Mouse (Mus musculus): ENCODE data around the gene Olfr1200. TPM values are rescaled to one million over a fixed set of nuclear protein-coding genes. Genes with fewer than 3 reads are reported as not detected.

Gene Olfr1200
- not detected in 2 replicates for polyA plus RNA-seq (2016; fragmentation: Nextera tagmentation; extraction: Ambion mirVana)

DNA sequence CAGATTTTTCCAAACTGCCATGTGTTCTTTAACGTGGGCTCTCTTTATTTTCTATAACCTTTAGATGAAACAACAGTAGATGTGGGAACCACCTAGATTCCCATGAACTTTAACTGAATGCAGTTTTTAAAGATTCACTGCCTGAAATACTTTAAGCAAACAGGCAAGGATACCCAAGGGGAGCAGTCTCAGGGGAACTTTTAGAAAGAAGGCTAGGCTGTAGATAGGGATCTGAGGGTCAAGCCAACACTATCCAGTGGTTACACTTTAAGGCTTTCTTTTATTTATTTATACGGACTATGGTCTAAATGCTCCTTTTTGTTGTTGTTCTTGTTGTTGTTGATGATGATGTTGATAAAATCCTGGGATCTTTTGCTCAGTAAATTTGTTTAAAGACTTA is at the start of gene Olfr1200:
TSS of gene Olfr1200 (minus strand) at position 101 of the 400 bp plus-strand sequence.
- Histone ChIP-seq H3K36me3 (no peaks in the 10 kb centered on the region), H3K27ac (replicated peaks) (no peak within 1 kb of the TSS), H3K9me3 (no peaks in the 10 kb centered on the region), H3K4me1 (no peaks in the 10 kb centered on the region), H3K4me2 (replicated peaks) (no peak within 1 kb of the TSS), H3K4me3 (no peak within 1 kb of the TSS), H3K27me3 (no peaks in the 10 kb centered on the region), H3K9ac (replicated peaks) (no peak within 1 kb of the TSS)
- no peak for ATAC-seq (ENCODE audit: low FRiP score, low read depth)
- 79% methylated on average over 2 of the region's 2 CpGs for WGBS

GRCm38 (mm10) chr2:88814196-88814595 is 43.9 kb upstream of the Olfr1200 start, which contains the start of gene Olfr1202:
Gene Olfr1202 (plus strand): TSS chr2:88814496.
- H3K27me3 ChIP-seq = no peaks in the 10 kb centered on the region
- no peak within 1 kb of the TSS for H3K4me2 ChIP-seq (replicated peaks)
- no peaks in the 10 kb centered on the region for H3K9me3 ChIP-seq
- no peak for ATAC-seq (ENCODE audit: low FRiP score, low read depth)
- H3K4me3 ChIP-seq = no peak within 1 kb of the TSS
- WGBS = 87% methylated on average over 1 of the region's 1 CpGs
- H3K4me1 ChIP-seq = no peaks in the 10 kb centered on the region
- H3K27ac ChIP-seq (replicated peaks) = no peak within 1 kb of the TSS
- no peak within 1 kb of the TSS for H3K9ac ChIP-seq (replicated peaks)
- H3K36me3 ChIP-seq = no peaks in the 10 kb centered on the region

DNA sequence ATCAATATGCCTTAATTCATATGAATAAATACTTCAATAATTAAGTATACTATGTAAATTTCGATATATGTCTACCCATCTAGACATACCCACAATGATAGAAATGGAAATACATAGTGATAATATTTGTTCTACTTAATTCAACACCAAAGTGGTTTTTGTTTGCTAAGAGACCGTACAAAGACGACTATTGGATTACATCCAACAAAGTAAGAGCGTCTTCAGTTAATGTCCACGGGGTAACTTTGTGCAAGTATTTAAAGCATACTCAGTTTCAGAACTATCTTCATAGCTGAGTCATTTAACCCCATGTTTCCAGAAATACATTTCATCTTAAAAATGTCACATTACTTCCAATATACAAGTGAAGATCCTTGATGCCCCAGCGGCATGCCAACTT is 22.4 kb upstream of the Olfr1200 start, which contains the start of gene Olfr1201:
TSS of gene Olfr1201 (plus strand) at position 301 of the 400 bp plus-strand sequence.
- Histone ChIP-seq H3K9ac (replicated peaks) (no peak within 1 kb of the TSS), H3K4me2 (replicated peaks) (no peak within 1 kb of the TSS), H3K27ac (replicated peaks) (no peak within 1 kb of the TSS), H3K9me3 (no peaks in the 10 kb centered on the region), H3K4me1 (no peaks in the 10 kb centered on the region), H3K4me3 (no peak within 1 kb of the TSS), H3K36me3 (no peaks in the 10 kb centered on the region), H3K27me3 (no peaks in the 10 kb centered on the region)
- WGBS = 86% methylated on average over 6 of the region's 6 CpGs
- ATAC-seq (ENCODE audit: low FRiP score, low read depth) = no peak

DNA sequence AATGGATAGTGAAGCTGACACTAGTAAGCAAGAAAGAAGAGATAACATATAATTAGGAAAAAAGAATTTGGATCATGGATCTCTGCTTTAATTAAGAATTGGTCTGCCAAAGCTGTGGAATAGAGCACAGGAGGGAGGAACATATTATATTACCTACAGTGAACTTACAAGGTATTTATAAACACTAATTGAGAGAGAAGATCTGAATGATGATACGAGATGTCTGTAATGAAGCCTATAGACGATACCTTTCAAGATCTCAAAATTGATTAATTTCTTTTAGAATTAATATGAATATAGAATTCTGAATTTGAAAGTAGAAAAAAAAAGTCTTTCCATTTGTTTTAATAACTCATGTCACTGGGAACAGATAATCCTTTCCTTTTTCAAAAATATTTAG is 9.9 kb downstream of the Olfr1200 start, which contains the start of gene Olfr1199:
TSS of gene Olfr1199 (minus strand) at position 101 of the 400 bp plus-strand sequence.
- Histone ChIP-seq H3K9ac (replicated peaks) (no peak within 1 kb of the TSS), H3K27ac (replicated peaks) (no peak within 1 kb of the TSS), H3K4me2 (replicated peaks) (no peak within 1 kb of the TSS), H3K4me1 (no peaks in the 10 kb centered on the region), H3K4me3 (no peak within 1 kb of the TSS), H3K36me3 (no peaks in the 10 kb centered on the region), H3K27me3 (no peaks in the 10 kb centered on the region), H3K9me3 (no peaks in the 10 kb centered on the region)
- no peak for ATAC-seq (ENCODE audit: low FRiP score, low read depth)
- WGBS = 91% methylated on average over 2 of the region's 2 CpGs

DNA sequence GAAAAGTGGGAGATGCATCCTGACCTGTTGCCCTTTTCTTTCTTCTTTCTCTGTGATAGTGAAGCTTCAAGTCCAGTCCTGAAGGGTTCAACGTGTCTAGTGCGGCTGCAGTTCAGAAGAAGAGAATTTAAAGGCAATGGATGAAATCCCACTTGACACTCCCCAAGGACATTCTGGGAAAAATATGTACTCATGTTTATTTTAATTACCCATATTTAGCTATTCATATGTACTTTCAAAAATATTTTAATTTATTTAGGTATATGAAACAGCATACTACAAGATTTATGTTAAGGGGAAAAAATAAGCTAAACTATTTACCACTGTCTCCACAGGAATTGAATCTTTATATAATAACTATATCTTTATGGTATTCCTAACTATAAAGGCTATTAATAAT is 19.0 kb downstream of the Olfr1200 start, which contains the start of gene Olfr1198:
TSS of gene Olfr1198 (minus strand) at position 101 of the 400 bp plus-strand sequence.
- WGBS = 73% methylated on average over 2 of the region's 2 CpGs
- no peak within 1 kb of the TSS for H3K4me2 ChIP-seq (replicated peaks)
- H3K4me1 ChIP-seq = no peaks in the 10 kb centered on the region
- H3K27ac ChIP-seq (replicated peaks) = no peak within 1 kb of the TSS
- no peak for ATAC-seq (ENCODE audit: low FRiP score, low read depth)
- H3K27me3 ChIP-seq = no peaks in the 10 kb centered on the region
- H3K9me3 ChIP-seq = no peaks in the 10 kb centered on the region
- no peak within 1 kb of the TSS for H3K9ac ChIP-seq (replicated peaks)
- H3K36me3 ChIP-seq = no peaks in the 10 kb centered on the region
- no peak within 1 kb of the TSS for H3K4me3 ChIP-seq

DNA sequence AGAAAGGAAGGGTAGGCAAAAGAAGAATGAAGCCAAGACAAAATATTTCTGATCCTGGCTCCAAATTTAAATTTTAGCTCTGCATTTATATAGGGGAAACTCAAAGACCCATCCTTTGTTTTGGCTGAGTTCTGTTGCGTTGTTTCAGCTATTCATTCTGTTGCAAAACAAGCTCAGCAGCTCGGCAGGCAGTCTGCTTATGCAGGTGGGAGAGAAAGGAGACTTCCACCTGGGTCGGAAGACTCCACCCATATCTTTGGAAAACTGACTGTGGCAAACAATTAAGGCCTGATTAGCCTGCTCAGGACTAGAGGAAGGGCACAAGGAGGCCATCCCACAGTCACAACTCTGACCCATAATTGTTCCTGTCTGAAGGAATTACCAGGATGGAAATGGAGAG is 26.9 kb downstream of the Olfr1200 start:
- H3K4me3 ChIP-seq = no peak overlapping the region
- H3K27me3 ChIP-seq = no peaks in the 10 kb centered on the region
- no peak overlapping the region for H3K27ac ChIP-seq (replicated peaks)
- H3K36me3 ChIP-seq = no peaks in the 10 kb centered on the region
- no peak for ATAC-seq (ENCODE audit: low FRiP score, low read depth)
- H3K9ac ChIP-seq (replicated peaks) = no peak overlapping the region
- no peaks in the 10 kb centered on the region for H3K4me1 ChIP-seq
- WGBS = 70% methylated on average over 3 of the region's 3 CpGs
- H3K4me2 ChIP-seq (replicated peaks) = no peak overlapping the region
- H3K9me3 ChIP-seq = no peaks in the 10 kb centered on the region

DNA sequence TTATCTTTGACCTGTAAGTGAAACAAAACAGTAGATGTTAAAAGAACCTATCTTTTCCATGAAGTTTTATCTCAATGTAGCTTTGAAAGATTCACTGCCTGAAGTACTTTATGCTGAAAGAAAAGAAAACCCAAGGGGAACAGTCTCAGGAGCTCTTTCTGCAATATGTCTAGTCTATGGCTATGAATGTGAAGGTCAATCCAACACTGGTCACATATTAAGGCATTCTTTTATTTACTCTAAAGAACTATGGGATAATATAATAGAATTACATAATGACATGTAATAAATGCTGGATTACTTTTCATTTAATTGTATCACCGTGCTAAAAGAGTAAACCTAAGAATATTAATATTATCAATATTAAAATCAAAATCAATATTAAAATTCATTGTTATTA is 38.0 kb downstream of the Olfr1200 start, which contains the start of gene Olfr1197:
TSS of gene Olfr1197 (minus strand) at position 101 of the 400 bp plus-strand sequence.
- no peaks in the 10 kb centered on the region for H3K4me1 ChIP-seq
- H3K4me2 ChIP-seq (replicated peaks) = no peak within 1 kb of the TSS

More for the DNA sequence above, 38.0 kb downstream of the Olfr1200 start, which contains the start of gene Olfr1197:
- Histone ChIP-seq H3K27ac (replicated peaks) (no peak within 1 kb of the TSS), H3K36me3 (no peaks in the 10 kb centered on the region), H3K9me3 (no peaks in the 10 kb centered on the region), H3K9ac (replicated peaks) (no peak within 1 kb of the TSS), H3K27me3 (no peaks in the 10 kb centered on the region), H3K4me3 (no peak within 1 kb of the TSS)
- ATAC-seq (ENCODE audit: low FRiP score, low read depth) = no peak
- WGBS = 85% methylated on average over 1 of the region's 1 CpGs

Other genes starting within 250 kb of the Olfr1200 start
- not detected in 2 replicates for gene Olfr1188, start 213.6 kb downstream of the Olfr1200 start, polyA plus RNA-seq (2016; fragmentation: Nextera tagmentation; extraction: Ambion mirVana)
- gene Olfr1189, start 184.0 kb downstream of the Olfr1200 start, polyA plus RNA-seq (2016; fragmentation: Nextera tagmentation; extraction: Ambion mirVana) = not detected in 2 replicates
- not detected in 2 replicates for gene Olfr1191-ps1, start 129.9 kb downstream of the Olfr1200 start, polyA plus RNA-seq (2016; fragmentation: Nextera tagmentation; extraction: Ambion mirVana)
- not detected in 2 replicates for gene Olfr1192-ps1, start 122.0 kb downstream of the Olfr1200 start, polyA plus RNA-seq (2016; fragmentation: Nextera tagmentation; extraction: Ambion mirVana)
- not detected in 2 replicates for gene Olfr1193, start 94.9 kb downstream of the Olfr1200 start, polyA plus RNA-seq (2016; fragmentation: Nextera tagmentation; extraction: Ambion mirVana)
- gene Olfr1195, start 81.3 kb downstream of the Olfr1200 start, polyA plus RNA-seq (2016; fragmentation: Nextera tagmentation; extraction: Ambion mirVana) = not detected in 2 replicates
- not detected in 2 replicates for gene Olfr1196, start 65.9 kb downstream of the Olfr1200 start, polyA plus RNA-seq (2016; fragmentation: Nextera tagmentation; extraction: Ambion mirVana)
- not detected in 2 replicates for gene Olfr1197, start 38.1 kb downstream of the Olfr1200 start, polyA plus RNA-seq (2016; fragmentation: Nextera tagmentation; extraction: Ambion mirVana)
- not detected in 2 replicates for gene Olfr1198, start 19.1 kb downstream of the Olfr1200 start, polyA plus RNA-seq (2016; fragmentation: Nextera tagmentation; extraction: Ambion mirVana)
- gene Olfr1199, start 10.0 kb downstream of the Olfr1200 start, polyA plus RNA-seq (2016; fragmentation: Nextera tagmentation; extraction: Ambion mirVana) = not detected in 2 replicates
- not detected in 2 replicates for gene Olfr1201, start 22.5 kb upstream of the Olfr1200 start, polyA plus RNA-seq (2016; fragmentation: Nextera tagmentation; extraction: Ambion mirVana)
- not detected in 2 replicates for gene Olfr1202, start 44.0 kb upstream of the Olfr1200 start, polyA plus RNA-seq (2016; fragmentation: Nextera tagmentation; extraction: Ambion mirVana)
- not detected in 2 replicates for gene Olfr1205, start 59.2 kb upstream of the Olfr1200 start, polyA plus RNA-seq (2016; fragmentation: Nextera tagmentation; extraction: Ambion mirVana)
- gene Olfr1204, start 78.8 kb upstream of the Olfr1200 start, polyA plus RNA-seq (2016; fragmentation: Nextera tagmentation; extraction: Ambion mirVana) = not detected in 2 replicates
- not detected in 2 replicates for gene Olfr1206, start 92.7 kb upstream of the Olfr1200 start, polyA plus RNA-seq (2016; fragmentation: Nextera tagmentation; extraction: Ambion mirVana)
- not detected in 2 replicates for gene Olfr1208, start 131.8 kb upstream of the Olfr1200 start, polyA plus RNA-seq (2016; fragmentation: Nextera tagmentation; extraction: Ambion mirVana)
- gene Olfr1209, start 144.7 kb upstream of the Olfr1200 start, polyA plus RNA-seq (2016; fragmentation: Nextera tagmentation; extraction: Ambion mirVana) = not detected in 2 replicates
- gene Olfr1211, start 167.6 kb upstream of the Olfr1200 start, polyA plus RNA-seq (2016; fragmentation: Nextera tagmentation; extraction: Ambion mirVana) = not detected in 2 replicates
- not detected in 2 replicates for gene Olfr1212, start 183.5 kb upstream of the Olfr1200 start, polyA plus RNA-seq (2016; fragmentation: Nextera tagmentation; extraction: Ambion mirVana)
- not detected in 2 replicates for gene Gm13762, start 209.8 kb upstream of the Olfr1200 start, polyA plus RNA-seq (2016; fragmentation: Nextera tagmentation; extraction: Ambion mirVana)
- gene Olfr1214, start 222.2 kb upstream of the Olfr1200 start, polyA plus RNA-seq (2016; fragmentation: Nextera tagmentation; extraction: Ambion mirVana) = not detected in 2 replicates
- not detected in 2 replicates for gene Olfr1215, start 236.5 kb upstream of the Olfr1200 start, polyA plus RNA-seq (2016; fragmentation: Nextera tagmentation; extraction: Ambion mirVana)
- gene Olfr1216, start 247.9 kb upstream of the Olfr1200 start, polyA plus RNA-seq (2016; fragmentation: Nextera tagmentation; extraction: Ambion mirVana) = not detected in 2 replicates

Measured in midbrain, embryonic 12.5 days (tissue).